Mouse (Mus musculus) gastrocnemius, adult 8-10 months (tissue): Measurements from ENCODE around the gene Synpo2l. TPM values are rescaled to one million over a fixed set of nuclear protein-coding genes. Genes with fewer than 3 reads are reported as not detected.

Source experiments
- microRNA-seq: library from miRNA; unstranded; fragments of <30 nt; microRNA quantifications from one replicate; pipeline ENCODE4 v1.2.0, GENCODE M21; 2022
- total RNA-seq, 4 experiments: library from RNA; stranded (reverse); gene quantifications; 2 replicates each; pipeline ENCODE4 v1.2.4; 2022

Synpo2l gene
- total RNA-seq, 4 experiments from 2014 or later = 153 to 168 (median 158) TPM

Small RNA genes lying within 50 kb of the gene (microRNA-seq; reads per million reads assigned to microRNA genes)
- not detected for gene Mir6946

Other genes with a start within 250 kb of the Synpo2l start
- gene Cfap70, start 216.1 kb downstream of the Synpo2l start, total RNA-seq = under 1 TPM; 0.11 to 0.29 (median 0.21) TPM
- 10 to 100 TPM; 50.9 to 69.9 (median 56.2) TPM for gene Anxa7, start 188.2 kb downstream of the Synpo2l start, total RNA-seq
- 100 to 1,000 TPM; 250 to 371 (median 286) TPM for gene Mss51, start 171.5 kb downstream of the Synpo2l start, total RNA-seq
- 100 to 1,000 TPM; 187 to 242 (median 207) TPM for gene Ppp3cb, start 121.8 kb downstream of the Synpo2l start, total RNA-seq
- gene Usp54, start 27.3 kb downstream of the Synpo2l start, total RNA-seq = 1 to 10 TPM; 2.4 to 6.4 (median 3.8) TPM
- gene Myoz1, start 11.8 kb downstream of the Synpo2l start, total RNA-seq = 1,000 to 10,000 TPM; 3,090 to 3,449 (median 3,228) TPM
- gene Sec24c, start 6.0 kb upstream of the Synpo2l start, total RNA-seq = 10 to 100 TPM; 64.6 to 79.3 (median 71.4) TPM
- 1 to 10 TPM; 1.3 to 2.0 (median 1.5) TPM for gene Fut11, start 26.6 kb upstream of the Synpo2l start, total RNA-seq
- gene Chchd1, start 34.7 kb upstream of the Synpo2l start, total RNA-seq = 100 to 1,000 TPM; 122 to 140 (median 126) TPM
- gene Zswim8, start 39.2 kb upstream of the Synpo2l start, total RNA-seq = 10 to 100 TPM; 24.2 to 32.0 (median 26.4) TPM
- gene Ndst2, start 66.2 kb upstream of the Synpo2l start, total RNA-seq = 1 to 10 TPM; 4.6 to 9.3 (median 6.6) TPM
- 100 to 1,000 TPM; 187 to 196 (median 195) TPM for gene Camk2g, start 125.7 kb upstream of the Synpo2l start, total RNA-seq
- gene Plau, start 168.3 kb upstream of the Synpo2l start, total RNA-seq = 10 to 100 TPM; 13.4 to 23.7 (median 18.1) TPM